Mouse (Mus musculus) thymus, adult 2 months (tissue): ENCODE measurements around the gene Pla2g3. TPM values are rescaled to one million over a fixed set of nuclear protein-coding genes. Genes with fewer than 3 reads are reported as not detected.
A peak's percentile ranks its signal among the peaks of the same experiment; 100 is the strongest.

Experiments
- DNase-seq: peaks from one replicate; pipeline ENCODE4 v3.0.0; 2021
- H3K27ac ChIP-seq: fragments of 200-500 bp; 2 replicates; pipeline ENCODE4 v1.5.1; 2012; ENCODE audit warnings: low read length, control low read depth; ENCODE audit not compliant: control insufficient read depth, insufficient read depth
- H3K27me3 ChIP-seq: fragments of 200-500 bp; 2 replicates; pipeline ENCODE4 v1.6.1; 2012; ENCODE audit warnings: mild to moderate bottlenecking, low read length, moderate library complexity, mixed read lengths; ENCODE audit not compliant: control insufficient read depth, insufficient read depth
- H3K36me3 ChIP-seq: fragments of 200-500 bp; 2 replicates; pipeline ENCODE4 v1.6.1; 2012; ENCODE audit warnings: mild to moderate bottlenecking, low read length, moderate library complexity; ENCODE audit not compliant: control insufficient read depth, insufficient read depth
- H3K4me1 ChIP-seq: fragments of 200-500 bp; replicated peaks from 2 replicates; pipeline ENCODE4 v1.6.1; 2012; ENCODE audit warnings: low read length; ENCODE audit not compliant: control insufficient read depth, insufficient read depth
- H3K4me3 ChIP-seq: fragments of 200-500 bp; 2 replicates; pipeline ENCODE4 v1.5.1; 2012; ENCODE audit warnings: mild to moderate bottlenecking, low read length, control low read depth, moderate library complexity; ENCODE audit not compliant: control insufficient read depth, insufficient read depth
- CTCF ChIP-seq: fragments of 200-500 bp; IDR thresholded peaks from 2 replicates; pipeline ENCODE4 v1.5.1; 2012; ENCODE audit warnings: mild to moderate bottlenecking, control low read depth, low read length, moderate library complexity, borderline replicate concordance; ENCODE audit not compliant: control insufficient read depth, poor library complexity, insufficient read depth; ENCODE audit errors: extremely low read depth
- POLR2A ChIP-seq: fragments of 200-500 bp; IDR thresholded peaks from 2 replicates; pipeline ENCODE4 v1.6.1; 2012; ENCODE audit warnings: mild to moderate bottlenecking, low read length, control low read depth, moderate library complexity; ENCODE audit not compliant: control insufficient read depth, poor library complexity, insufficient read depth; ENCODE audit errors: extremely low read depth
- WGBS: fragments of 180-500 bp; shearing (Covaris S2); methylation state at CpG from one replicate; pipeline ENCODE4 v1.1.7; 2018; 5-methylcytosine and 5-hydroxymethylcytosine counted together
- polyA plus RNA-seq: library from polyadenylated mRNA; depleted of rRNA; stranded (reverse); fragments of >200 nt; gene quantifications from 2 replicates; pipeline ENCODE4 v1.2.3, GENCODE M21; 2012; rRNA removed

Pla2g3 gene
- polyA plus RNA-seq: 1.6 and 1.9 TPM in 2 replicates

- TF ChIP-seq POLR2A: no peak
- no peak for TF ChIP-seq CTCF
- H3K27me3 ChIP-seq: no peaks in the 10 kb centered on the region
- 75% methylated on average over 11 of the region's 11 CpGs for WGBS
Measured at GRCm38 (mm10) chr11:3487952-3488570, at the start of gene Pla2g3. Pla2g3 (plus strand) TSS chr11:3488284.

GRCm38 (mm10) chr11:3441696-3442443, 46.2 kb upstream of the Pla2g3 start:
- DNase-seq: no peak
- H3K27me3 ChIP-seq: no peaks in the 10 kb centered on the region
- H3K27ac ChIP-seq: no peak overlapping the region
- H3K36me3 ChIP-seq: no peaks in the 10 kb centered on the region
- H3K4me3 ChIP-seq: no peak overlapping the region
- TF ChIP-seq CTCF (no peak), POLR2A (no peak)
- H3K4me1 ChIP-seq: no peaks in the 10 kb centered on the region

More at GRCm38 (mm10) chr11:3487952-3488570, at the start of gene Pla2g3:
- no peak for DNase-seq
- Histone ChIP-seq H3K4me3 (no peak within 1 kb of the TSS), H3K36me3 (no peaks in the 10 kb centered on the region), H3K27ac (no peak within 1 kb of the TSS), H3K4me1 (no peaks in the 10 kb centered on the region)

GRCm38 (mm10) chr11:3442677-3443076, 45.4 kb upstream of the Pla2g3 start:
- H3K4me1 ChIP-seq: no peaks in the 10 kb centered on the region
- no peaks in the 10 kb centered on the region for H3K36me3 ChIP-seq
- TF ChIP-seq CTCF (no peak), POLR2A (no peak)
- no peak for DNase-seq
- 84% methylated on average over 4 of the region's 4 CpGs for WGBS
- no peak overlapping the region for H3K27ac ChIP-seq
- H3K4me3 ChIP-seq: no peak overlapping the region
- no peaks in the 10 kb centered on the region for H3K27me3 ChIP-seq

DNA sequence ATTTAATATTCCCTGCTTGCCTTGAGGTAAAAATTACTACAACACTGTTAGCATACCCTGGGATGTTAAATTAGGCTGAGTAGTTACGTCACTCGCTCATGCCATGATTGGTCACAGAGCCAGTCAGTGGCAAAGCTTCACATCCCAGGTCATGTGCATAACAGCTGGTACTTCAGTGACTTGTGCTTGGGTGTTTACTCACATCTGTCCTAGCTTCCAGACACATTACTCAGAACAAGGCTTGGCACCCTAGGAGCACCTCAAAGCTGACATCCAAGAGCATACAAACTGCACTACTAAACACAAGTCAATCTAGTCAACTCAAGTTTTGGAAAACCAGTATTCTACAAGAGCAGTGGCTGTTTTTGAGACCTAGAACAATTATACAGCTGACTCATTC, 45.0 kb upstream of the Pla2g3 start:
- H3K27me3 ChIP-seq: no peaks in the 10 kb centered on the region
- H3K27ac ChIP-seq: no peak overlapping the region
- H3K4me3 ChIP-seq: no peak overlapping the region
- no peak for DNase-seq
- WGBS: 100% methylated on average over 2 of the region's 2 CpGs
- TF ChIP-seq CTCF: no peak
- no peak for TF ChIP-seq POLR2A
- H3K4me1 ChIP-seq: no peaks in the 10 kb centered on the region
- no peaks in the 10 kb centered on the region for H3K36me3 ChIP-seq

DNA sequence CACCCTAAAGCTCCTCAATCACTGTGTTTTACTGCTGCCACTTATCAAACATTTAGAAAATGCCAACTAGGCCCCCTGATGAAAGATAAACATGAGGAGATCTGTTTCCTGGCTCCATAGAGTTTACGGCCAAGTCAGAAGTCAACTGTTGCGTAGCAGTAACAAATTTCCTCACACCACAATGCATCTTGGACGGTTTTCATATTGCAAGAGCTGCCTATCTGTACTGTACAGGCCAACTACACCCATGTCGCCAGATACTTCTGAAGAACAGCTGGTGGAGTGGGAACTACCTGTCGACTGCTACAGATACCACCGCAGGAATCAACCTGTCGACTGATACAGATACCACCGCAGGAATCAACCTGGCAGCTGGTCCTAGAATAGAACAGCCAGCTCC, 43.2 kb upstream of the Pla2g3 start:
- H3K27ac ChIP-seq: no peak overlapping the region
- no peak overlapping the region for H3K4me3 ChIP-seq
- H3K27me3 ChIP-seq: no peaks in the 10 kb centered on the region
- H3K36me3 ChIP-seq: no peaks in the 10 kb centered on the region
- no peak for TF ChIP-seq CTCF
- TF ChIP-seq POLR2A: no peak
- no peaks in the 10 kb centered on the region for H3K4me1 ChIP-seq
- no peak for DNase-seq
- WGBS: 92% methylated on average over 8 of the region's 8 CpGs

DNA sequence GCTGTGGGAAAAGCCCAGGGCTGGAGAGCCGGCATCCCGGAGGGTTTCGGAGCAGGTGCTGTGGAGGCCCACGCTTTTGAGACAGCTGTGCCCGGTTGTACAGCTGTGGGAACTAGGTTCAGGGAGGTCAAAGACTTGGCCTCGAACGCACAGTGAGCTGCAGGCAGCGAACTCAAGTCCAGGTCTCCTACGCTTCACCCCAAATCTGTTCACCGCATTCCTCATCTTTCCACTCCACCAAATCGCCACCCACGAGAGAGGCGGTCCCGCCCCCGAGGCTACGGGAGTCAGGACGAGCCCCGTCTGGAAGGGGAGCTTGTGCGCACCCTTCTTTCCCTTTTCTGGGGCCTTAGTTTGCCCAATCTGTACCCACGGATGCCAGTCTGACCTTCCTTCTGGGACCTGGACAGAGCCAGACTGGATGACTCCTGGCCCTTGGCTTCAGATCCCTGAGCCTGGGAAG, 36.4 kb upstream of the Pla2g3 start:
- Histone ChIP-seq H3K27ac (peak overlapping the region; percentile 7; the same call in 1 of the 2 replicates), H3K36me3 (no peaks in the 10 kb centered on the region), H3K27me3 (no peaks in the 10 kb centered on the region), H3K4me1 (peaks cover 6% of the 10 kb centered on the region), H3K4me3 (peak overlapping the region; percentile 89)
- DNase-seq: no peak
- under 1% methylated on average over 20 of the region's 20 CpGs for WGBS
- TF ChIP-seq POLR2A (no peak), CTCF (no peak)

GRCm38 (mm10) chr11:3452167-3452639, 35.9 kb upstream of the Pla2g3 start, which contains the start of gene Rnf185:
Rnf185 (minus strand) TSS chr11:3452363.
- TF ChIP-seq POLR2A: peak; percentile 66; the same call in 1 of the 2 replicates
- TF ChIP-seq CTCF: peak; percentile 60; the same call in 1 of the 2 replicates
- DNase-seq: peak; percentile 91
- peak within 1 kb of the TSS; percentile 89 for H3K4me3 ChIP-seq

More at GRCm38 (mm10) chr11:3452167-3452639, 35.9 kb upstream of the Pla2g3 start, which contains the start of gene Rnf185:
- Histone ChIP-seq H3K36me3 (no peaks in the 10 kb centered on the region), H3K4me1 (peaks cover 6% of the 10 kb centered on the region), H3K27ac (peak within 1 kb of the TSS; percentile 45; the same call in 1 of the 2 replicates), H3K27me3 (no peaks in the 10 kb centered on the region)
- under 1% methylated on average over 45 of the region's 45 CpGs for WGBS
